Mouse (Mus musculus) neural tube, postnatal 0 days (tissue): ENCODE data around the gene Zfp979. TPM values are rescaled to one million over a fixed set of nuclear protein-coding genes. Genes with fewer than 3 reads are reported as not detected.

Experiments used
- polyA plus RNA-seq: library from polyadenylated mRNA; unstranded; fragments of >200 nt; fragmentation: Nextera tagmentation; extraction: Ambion mirVana; gene quantifications from 2 replicates; pipeline ENCODE4 v1.2.1, GENCODE M21; 2015

The Zfp979 gene
- polyA plus RNA-seq = 2.4 and 2.6 TPM in 2 replicates

DNA sequence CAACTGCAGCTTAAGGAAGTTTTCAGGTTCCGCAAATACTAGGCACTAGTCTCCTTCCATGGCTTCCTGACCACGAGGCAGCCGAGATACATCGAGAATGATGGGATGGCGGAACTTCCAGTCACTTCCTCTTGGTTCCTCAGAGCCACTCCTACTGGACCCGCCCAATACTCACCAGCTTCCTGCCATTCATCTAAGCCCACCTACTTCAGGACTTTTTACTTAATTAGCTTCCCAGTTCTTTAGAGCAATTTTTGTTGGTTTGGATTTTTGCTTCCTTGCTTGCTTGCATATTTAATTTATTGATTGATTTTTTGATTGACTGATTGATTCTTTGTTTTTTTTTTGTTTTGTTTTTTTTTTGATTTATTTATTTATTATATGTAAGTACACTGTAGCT, at the start of gene Zfp979:
TSS of gene Zfp979 (minus strand) at position 101 of the 400 bp plus-strand sequence.

Other genes starting within 250 kb of the Zfp979 start
- gene Zfp982, start 150.1 kb downstream of the Zfp979 start, polyA plus RNA-seq = 5.2 and 6.7 TPM in 2 replicates
- 0.58 and 0.78 TPM in 2 replicates for gene Gm16503, start 102.3 kb downstream of the Zfp979 start, polyA plus RNA-seq
- 0.15 and 0.28 TPM in 2 replicates for gene Zfp985, start 89.2 kb downstream of the Zfp979 start, polyA plus RNA-seq
- gene Zfp534, start 60.0 kb upstream of the Zfp979 start, polyA plus RNA-seq = not detected in 2 replicates
- 3.4 and 3.8 TPM in 2 replicates for gene Zfp984, start 167.3 kb upstream of the Zfp979 start, polyA plus RNA-seq
- gene Zfp933, start 205.9 kb upstream of the Zfp979 start, polyA plus RNA-seq = 4.8 and 7.8 TPM in 2 replicates
- 27.0 and 36.2 TPM in 2 replicates for gene Miip, start 226.3 kb upstream of the Zfp979 start, polyA plus RNA-seq
- gene Fv1, start 226.5 kb upstream of the Zfp979 start, polyA plus RNA-seq = 4.6 and 4.9 TPM in 2 replicates